Mouse (Mus musculus) ES-E14 (cell line): Measurements from ENCODE around the gene Mex3b. TPM values are rescaled to one million over a fixed set of nuclear protein-coding genes. Genes with fewer than 3 reads are reported as not detected.

Experiments used
- DNase-seq: peaks from one replicate; pipeline ENCODE4 v3.0.0-alpha.2; 2013; ENCODE audit warnings: low read depth, low spot score
- H3K27ac ChIP-seq: 2 replicates; pipeline ENCODE4 v1.5.1; 2012; ENCODE audit warnings: low read depth, mild to moderate bottlenecking, low read length, moderate library complexity, mixed read lengths; ENCODE audit not compliant: poor library complexity, insufficient read depth, severe bottlenecking
- H3K36me3 ChIP-seq: 2 replicates; pipeline ENCODE4 v1.6.1; 2012; ENCODE audit warnings: mild to moderate bottlenecking, low read length, moderate library complexity, mixed read lengths; ENCODE audit not compliant: control insufficient read depth, poor library complexity, insufficient read depth, severe bottlenecking
- H3K4me1 ChIP-seq, 2 experiments: fragments of 150-350 bp in 1 of 2; sonication (generic) in 1 of 2; 2 replicates each; pipeline ENCODE4 v1.6.1; 2012; ENCODE audit warnings: low read length in 2 of 2, mild to moderate bottlenecking in 1 of 2, mixed read lengths in 1 of 2; ENCODE audit not compliant: control insufficient read depth in 2 of 2, insufficient read depth in 2 of 2, poor library complexity in 1 of 2
- H3K4me3 ChIP-seq, 2 experiments: fragments of 150-350 bp in 1 of 2; sonication (generic) in 1 of 2; 2 replicates each; pipeline ENCODE4 v1.5.1; 2012; ENCODE audit warnings: low read length in 2 of 2, low read depth in 1 of 2, mild to moderate bottlenecking in 1 of 2, mixed read lengths in 1 of 2; ENCODE audit not compliant: insufficient read depth in 1 of 2, poor library complexity in 1 of 2, severe bottlenecking in 1 of 2
- H3K9ac ChIP-seq: 2 replicates; pipeline ENCODE4 v1.6.1; 2012; ENCODE audit warnings: low read depth, mild to moderate bottlenecking, low read length, mixed read lengths; ENCODE audit not compliant: poor library complexity, insufficient read depth, severe bottlenecking
- H3K9me3 ChIP-seq: fragments of 150-350 bp; sonication (generic); 2 replicates; pipeline ENCODE4 v1.6.1; 2012; ENCODE audit warnings: low read depth, mild to moderate bottlenecking, low read length; ENCODE audit not compliant: control insufficient read depth, insufficient read depth
- CHD2 ChIP-seq: IDR thresholded peaks from 2 replicates; pipeline ENCODE4 v1.6.1; 2014; ENCODE audit warnings: mild to moderate bottlenecking, low read depth, low read length, inconsistent platforms
- HCFC1 ChIP-seq: IDR thresholded peaks from 2 replicates; pipeline ENCODE4 v1.6.1; 2012; ENCODE audit warnings: low read length, inconsistent platforms, borderline replicate concordance; ENCODE audit not compliant: insufficient read depth
- MAFK ChIP-seq: IDR thresholded peaks from 2 replicates; pipeline ENCODE4 v1.6.1; 2014; ENCODE audit warnings: mild to moderate bottlenecking, low read depth, low read length, inconsistent platforms; ENCODE audit not compliant: insufficient read depth
- ZC3H11A ChIP-seq: IDR thresholded peaks from 2 replicates; pipeline ENCODE4 v1.6.1; 2012; ENCODE audit warnings: low read depth, mild to moderate bottlenecking, inconsistent platforms, low read length, borderline replicate concordance
- ZNF384 ChIP-seq: IDR thresholded peaks from 2 replicates; pipeline ENCODE4 v1.6.1; 2012; ENCODE audit warnings: low read depth, low read length, inconsistent platforms
- in situ Hi-C, 2 experiments: fragments of 600-800 bp; cut with MboI; formaldehyde crosslinking; loops; one replicate each; pipeline ENCODE4 v1.15.1; 2025; ENCODE audit warnings: low sequenced_read_pairs in 2 of 2, inconsistent platforms in 1 of 2; ENCODE audit not compliant: unreplicated experiment in 2 of 2
- total RNA-seq: library from RNA; depleted of rRNA; stranded (reverse); fragments of 300-350 nt; gene quantifications from 2 replicates; pipeline ENCODE4 v1.2.3, GENCODE M21; 2012

Gene Mex3b
- total RNA-seq, 1 experiment = 4.4 TPM

DNA sequence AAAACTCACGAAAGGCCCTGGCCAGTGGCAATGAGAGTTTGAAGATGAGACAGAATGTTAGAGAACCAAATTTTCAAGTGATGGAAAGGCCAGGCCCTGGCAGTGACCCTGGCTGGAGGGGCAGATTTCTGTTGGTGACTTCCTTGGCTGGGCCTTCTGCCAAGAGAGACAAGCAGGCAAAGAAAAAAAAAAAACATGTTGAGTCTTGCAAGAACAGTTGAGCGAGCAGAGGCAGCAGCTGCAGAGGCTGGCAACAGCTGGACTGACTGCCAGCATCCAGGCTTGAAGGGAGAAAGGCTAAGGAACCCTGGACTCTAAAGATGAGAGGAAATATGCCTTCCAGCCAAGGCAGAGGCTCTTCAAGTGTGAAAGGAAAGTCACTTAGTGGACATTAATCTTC is 28.5 kb downstream of the Mex3b start:
- Histone ChIP-seq H3K9me3 (no peaks in the 10 kb centered on the region), H3K4me3 (no peak overlapping the region), H3K4me1 (no peaks in the 10 kb centered on the region), H3K27ac (no peak overlapping the region), H3K9ac (no peak overlapping the region), H3K36me3 (no peaks in the 10 kb centered on the region)
- TF ChIP-seq CHD2 = no peak
- TF ChIP-seq MAFK = no peak
- no peak for TF ChIP-seq HCFC1
- TF ChIP-seq ZC3H11A = no peak
- no peak for TF ChIP-seq ZNF384
- no peak for DNase-seq
- in situ Hi-C loops = no loop called here

DNA sequence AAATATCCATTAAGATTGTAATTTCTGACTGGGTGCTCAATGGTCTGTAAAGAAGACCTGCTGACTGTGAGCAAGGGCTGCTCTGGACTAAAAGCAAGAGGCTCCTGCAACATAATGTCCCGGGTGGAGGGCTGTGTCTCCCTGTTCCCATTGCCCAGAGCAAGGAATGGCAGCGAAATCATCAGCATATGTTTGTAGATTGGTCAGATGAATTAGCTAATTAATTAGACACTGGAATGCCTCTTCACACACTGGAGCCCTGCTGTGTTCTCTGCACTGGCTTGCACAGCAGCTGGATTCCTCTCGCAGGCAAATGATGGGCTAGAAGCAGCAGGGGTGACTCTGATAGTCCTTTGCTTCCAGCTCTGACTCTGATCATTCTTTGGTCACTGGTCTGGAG is 29.6 kb downstream of the Mex3b start:
- in situ Hi-C loops = no loop called here
- no peaks in the 10 kb centered on the region for H3K36me3 ChIP-seq
- TF ChIP-seq MAFK (no peak), CHD2 (no peak), ZNF384 (no peak), HCFC1 (no peak), ZC3H11A (no peak)
- no peak overlapping the region for H3K27ac ChIP-seq
- H3K9ac ChIP-seq = no peak overlapping the region
- DNase-seq = no peak
- H3K9me3 ChIP-seq = no peaks in the 10 kb centered on the region
- no peaks in the 10 kb centered on the region for H3K4me1 ChIP-seq
- no peak overlapping the region for H3K4me3 ChIP-seq

DNA sequence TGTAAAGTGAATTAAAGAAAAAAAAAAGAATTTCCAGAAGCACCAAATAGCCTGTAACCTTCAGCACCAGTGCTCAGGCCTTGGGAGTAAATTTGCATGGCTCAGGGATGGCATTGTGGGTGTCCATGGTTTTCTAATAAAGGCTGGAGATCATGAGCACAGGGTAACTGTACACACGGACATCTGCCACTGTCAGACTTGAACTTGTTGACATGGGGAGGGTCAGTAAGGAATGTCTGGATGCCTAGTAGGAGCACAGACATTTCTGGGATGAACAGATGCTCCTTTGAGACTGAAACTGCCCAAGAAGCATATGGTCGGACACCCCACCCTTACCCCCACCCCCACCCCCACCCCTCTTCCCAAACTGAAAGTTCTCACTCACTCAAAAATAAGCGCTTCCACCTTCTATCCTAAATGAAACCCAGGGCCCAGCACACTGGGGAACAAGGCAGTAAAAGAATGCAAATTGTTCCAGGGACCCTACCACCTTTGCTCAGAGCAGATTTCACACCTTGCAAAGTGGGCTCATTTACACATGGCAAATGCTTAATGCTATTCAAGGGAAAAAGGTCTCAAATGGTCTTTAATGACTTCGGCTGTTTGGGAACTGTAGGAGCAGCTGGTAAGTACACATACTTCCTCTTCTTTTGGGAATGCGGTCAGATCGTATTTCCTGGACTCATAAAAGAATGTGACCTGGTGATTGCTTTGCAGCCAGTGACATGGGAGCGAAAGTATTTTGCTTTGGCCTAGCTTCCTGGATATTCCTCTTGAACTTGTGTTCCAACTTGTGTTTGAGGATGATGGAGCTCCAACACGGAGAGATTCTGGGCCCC is 32.5 kb downstream of the Mex3b start:
- no peaks in the 10 kb centered on the region for H3K4me1 ChIP-seq
- no peak overlapping the region for H3K4me3 ChIP-seq
- H3K36me3 ChIP-seq = no peaks in the 10 kb centered on the region
- in situ Hi-C loops = no loop called here
- H3K27ac ChIP-seq = no peak overlapping the region
- H3K9ac ChIP-seq = no peak overlapping the region
- DNase-seq = no peak
- no peaks in the 10 kb centered on the region for H3K9me3 ChIP-seq
- TF ChIP-seq HCFC1 = no peak
- TF ChIP-seq ZNF384 = no peak
- no peak for TF ChIP-seq CHD2
- TF ChIP-seq ZC3H11A = no peak
- TF ChIP-seq MAFK = no peak

DNA sequence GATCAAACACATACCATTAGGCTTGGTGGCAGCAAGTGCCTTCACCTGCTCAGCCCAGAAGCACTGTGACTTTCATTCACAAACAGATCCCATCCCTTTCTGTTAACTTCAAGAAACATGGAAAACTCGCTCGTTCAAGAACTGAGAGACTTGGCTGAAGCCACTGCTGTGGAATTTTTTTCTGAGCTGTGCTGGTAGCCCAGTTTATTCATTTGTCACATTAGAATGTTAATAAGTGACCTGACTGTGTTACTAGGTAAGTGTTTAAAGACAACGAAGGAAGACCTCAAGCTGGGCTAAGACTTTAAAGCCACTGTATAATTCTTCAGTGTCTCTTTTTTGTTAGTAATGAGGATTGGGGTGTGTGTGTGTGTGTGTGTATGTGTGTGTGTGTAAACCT is 35.9 kb downstream of the Mex3b start:
- Histone ChIP-seq H3K4me3 (no peak overlapping the region), H3K9me3 (no peaks in the 10 kb centered on the region), H3K4me1 (no peaks in the 10 kb centered on the region), H3K36me3 (no peaks in the 10 kb centered on the region), H3K27ac (no peak overlapping the region), H3K9ac (no peak overlapping the region)
- in situ Hi-C loops = no loop called here
- TF ChIP-seq ZNF384 = no peak
- no peak for TF ChIP-seq ZC3H11A
- no peak for TF ChIP-seq MAFK
- TF ChIP-seq CHD2 = no peak
- no peak for TF ChIP-seq HCFC1
- DNase-seq = no peak

DNA sequence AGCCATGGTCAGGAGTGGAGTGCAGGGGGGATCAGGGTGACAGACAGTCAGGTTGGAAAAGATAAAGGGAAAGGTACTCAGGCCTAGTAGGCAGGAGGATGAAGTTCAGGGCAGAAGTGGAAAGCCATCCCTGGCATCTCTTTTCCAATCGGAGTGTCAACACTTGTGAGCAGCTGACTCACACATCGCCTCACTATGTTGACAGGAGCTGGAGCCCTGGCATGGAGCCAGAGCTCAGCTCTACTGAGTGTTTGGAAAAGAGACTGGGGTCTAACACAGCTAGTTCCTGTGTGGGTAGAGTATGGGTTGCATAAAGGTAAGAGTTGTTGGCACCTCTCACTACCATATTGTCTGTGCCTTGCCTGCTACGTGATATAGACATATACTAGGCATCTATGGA is 38.4 kb downstream of the Mex3b start:
- in situ Hi-C loops = no loop called here
- no peak overlapping the region for H3K4me3 ChIP-seq
- H3K27ac ChIP-seq = no peak overlapping the region
- H3K9ac ChIP-seq = no peak overlapping the region
- H3K4me1 ChIP-seq = no peaks in the 10 kb centered on the region
- TF ChIP-seq ZC3H11A = no peak
- TF ChIP-seq MAFK = no peak
- TF ChIP-seq ZNF384 = no peak
- TF ChIP-seq HCFC1 = no peak
- TF ChIP-seq CHD2 = no peak
- DNase-seq = no peak
- H3K36me3 ChIP-seq = no peaks in the 10 kb centered on the region
- H3K9me3 ChIP-seq = no peaks in the 10 kb centered on the region
